Mouse (Mus musculus) right cerebral cortex, postnatal 36 days (tissue): ENCODE measurements at regions not wholly inside any gene's neighbourhood (a gene's known extent, or its start where the extent isn't known, plus 50 kb on each side); places are given as distances from the start of the nearest gene placed in this dataset.

Experiments
- DNase-seq, 2 experiments: peaks; one replicate each; pipeline ENCODE4 v3.0.0; 2022; ENCODE audit warnings: low spot score in 2 of 2, mixed read lengths in 1 of 2

- DNase-seq: no peak
These were observed 110.0 kb upstream of the Runx1 start for GRCm38 (mm10) chr16:92935848-92936535.

GRCm38 (mm10) chr16:92930103-92930502 is 104.2 kb upstream of the Runx1 start:
- DNase-seq: no peak

- no peak for DNase-seq
These were observed 102.3 kb upstream of the Runx1 start for GRCm38 (mm10) chr16:92928201-92928600.

GRCm38 (mm10) chr16:92927662-92928061 is 101.7 kb upstream of the Runx1 start:
- DNase-seq: no peak

GRCm38 (mm10) chr16:92926853-92927252 is 100.9 kb upstream of the Runx1 start:
- no peak for DNase-seq

GRCm38 (mm10) chr16:92920947-92921346 is 95.0 kb upstream of the Runx1 start:
- DNase-seq: no peak

GRCm38 (mm10) chr16:92917356-92917755 is 91.4 kb upstream of the Runx1 start:
- DNase-seq: no peak

- DNase-seq: no peak
These were observed 89.7 kb upstream of the Runx1 start for GRCm38 (mm10) chr16:92915651-92916050.

- no peak for DNase-seq
These were observed 80.9 kb upstream of the Runx1 start for GRCm38 (mm10) chr16:92906873-92907272.

- no peak for DNase-seq
These were observed 79.7 kb upstream of the Runx1 start for GRCm38 (mm10) chr16:92905626-92906025.

GRCm38 (mm10) chr16:92903892-92904473 is 78.0 kb upstream of the Runx1 start:
- peak in 1 of 2 experiments; percentile 2 for DNase-seq

- no peak for DNase-seq
These were observed 77.5 kb upstream of the Runx1 start for GRCm38 (mm10) chr16:92903486-92903885.

GRCm38 (mm10) chr16:92899704-92900103 is 73.8 kb upstream of the Runx1 start:
- no peak for DNase-seq

- DNase-seq: no peak
These were observed 65.8 kb upstream of the Runx1 start for GRCm38 (mm10) chr16:92891741-92892140.

- no peak for DNase-seq
These were observed 64.8 kb upstream of the Runx1 start for GRCm38 (mm10) chr16:92890713-92891112.

GRCm38 (mm10) chr16:92889537-92889936 is 63.6 kb upstream of the Runx1 start:
- no peak for DNase-seq

- DNase-seq: no peak
These were observed 60.3 kb upstream of the Runx1 start for GRCm38 (mm10) chr16:92886226-92886625.

- DNase-seq: no peak
These were observed 57.9 kb upstream of the Runx1 start for GRCm38 (mm10) chr16:92883821-92884272.

GRCm38 (mm10) chr16:92880356-92881043 is 54.6 kb upstream of the Runx1 start:
- no peak for DNase-seq

GRCm38 (mm10) chr16:92878081-92878480 is 52.1 kb upstream of the Runx1 start:
- DNase-seq: no peak
